Mouse (Mus musculus) megakaryocyte, embryonic 14.5 days (primary cell): ENCODE measurements at regions not wholly inside any gene's neighbourhood (a gene's known extent, or its start where the extent isn't known, plus 50 kb on each side); places are given as distances from the start of the nearest gene placed in this dataset.

Source experiments
- H3K27me3 ChIP-seq: replicated peaks from 2 replicates; pipeline ENCODE3; 2012; ENCODE audit warnings: inconsistent platforms
- H3K36me3 ChIP-seq: replicated peaks from 2 replicates; pipeline ENCODE3; 2012; ENCODE audit warnings: low read length, inconsistent platforms, mixed read lengths
- H3K4me1 ChIP-seq: 2 replicates; pipeline ENCODE4 v1.6.1; 2012; ENCODE audit warnings: inconsistent platforms
- H3K4me3 ChIP-seq: replicated peaks from 2 replicates; pipeline ENCODE3; 2012; ENCODE audit warnings: moderate library complexity, mild to moderate bottlenecking, inconsistent platforms
- H3K9me3 ChIP-seq: 2 replicates; pipeline ENCODE4 v1.6.1; 2012; ENCODE audit warnings: inconsistent platforms
- FLI1 ChIP-seq: IDR thresholded peaks from 2 replicates; pipeline ENCODE4 v1.6.1; 2012; ENCODE audit warnings: low read length, inconsistent platforms, mixed read lengths
- GATA1 ChIP-seq: IDR thresholded peaks from 3 replicates; pipeline ENCODE4 v1.6.1; 2012; ENCODE audit warnings: mixed read lengths, low read length, inconsistent platforms, borderline replicate concordance

GRCm38 (mm10) chr4:7379996-7380395, 858.8 kb downstream of the Car8 start:
- peaks cover 1% of the 10 kb centered on the region for H3K4me1 ChIP-seq
- TF ChIP-seq FLI1 (no peak), GATA1 (no peak)
- H3K36me3 ChIP-seq: no peaks in the 10 kb centered on the region
- no peaks in the 10 kb centered on the region for H3K27me3 ChIP-seq
- no peaks in the 10 kb centered on the region for H3K9me3 ChIP-seq
- no peak overlapping the region for H3K4me3 ChIP-seq

- no peaks in the 10 kb centered on the region for H3K36me3 ChIP-seq
- no peaks in the 10 kb centered on the region for H3K27me3 ChIP-seq
- peaks cover 7% of the 10 kb centered on the region; the same call in 1 of the 2 replicates for H3K4me1 ChIP-seq
- TF ChIP-seq GATA1: no peak
- no peak for TF ChIP-seq FLI1
- no peaks in the 10 kb centered on the region for H3K9me3 ChIP-seq
- no peak overlapping the region for H3K4me3 ChIP-seq
These were observed 874.4 kb downstream of the Car8 start for GRCm38 (mm10) chr4:7364238-7365040.

GRCm38 (mm10) chr4:7363508-7363907, 875.3 kb downstream of the Car8 start:
- TF ChIP-seq FLI1: no peak
- no peak for TF ChIP-seq GATA1
- Histone ChIP-seq H3K9me3 (no peaks in the 10 kb centered on the region), H3K4me3 (no peak overlapping the region), H3K36me3 (no peaks in the 10 kb centered on the region), H3K27me3 (no peaks in the 10 kb centered on the region), H3K4me1 (peaks cover 7% of the 10 kb centered on the region; the same call in 1 of the 2 replicates)

- no peak for TF ChIP-seq GATA1
- no peak for TF ChIP-seq FLI1
These were observed 882.6 kb downstream of the Car8 start for GRCm38 (mm10) chr4:7356202-7356601.

GRCm38 (mm10) chr4:7347317-7347716, 891.5 kb downstream of the Car8 start:
- H3K36me3 ChIP-seq: no peaks in the 10 kb centered on the region
- no peaks in the 10 kb centered on the region for H3K9me3 ChIP-seq
- peaks cover 20% of the 10 kb centered on the region for H3K4me1 ChIP-seq
- H3K4me3 ChIP-seq: no peak overlapping the region
- H3K27me3 ChIP-seq: no peaks in the 10 kb centered on the region
- TF ChIP-seq FLI1: no peak
- no peak for TF ChIP-seq GATA1

More at GRCm38 (mm10) chr4:7356202-7356601, 882.6 kb downstream of the Car8 start:
- no peaks in the 10 kb centered on the region for H3K27me3 ChIP-seq
- no peaks in the 10 kb centered on the region for H3K9me3 ChIP-seq
- H3K4me1 ChIP-seq: no peaks in the 10 kb centered on the region
- no peaks in the 10 kb centered on the region for H3K36me3 ChIP-seq
- H3K4me3 ChIP-seq: no peak overlapping the region

GRCm38 (mm10) chr4:7341159-7341558, 897.7 kb downstream of the Car8 start:
- Histone ChIP-seq H3K36me3 (no peaks in the 10 kb centered on the region), H3K9me3 (no peaks in the 10 kb centered on the region), H3K27me3 (no peaks in the 10 kb centered on the region), H3K4me1 (peaks cover 4% of the 10 kb centered on the region; the same call in 1 of the 2 replicates), H3K4me3 (no peak overlapping the region)
- TF ChIP-seq GATA1: no peak
- no peak for TF ChIP-seq FLI1

GRCm38 (mm10) chr4:7314261-7314660, 924.6 kb downstream of the Car8 start:
- peaks cover 12% of the 10 kb centered on the region for H3K4me1 ChIP-seq

GRCm38 (mm10) chr4:7313219-7313618, 925.6 kb downstream of the Car8 start:
- TF ChIP-seq FLI1 (no peak), GATA1 (no peak)
- Histone ChIP-seq H3K27me3 (no peaks in the 10 kb centered on the region), H3K36me3 (no peaks in the 10 kb centered on the region), H3K9me3 (no peaks in the 10 kb centered on the region), H3K4me1 (peaks cover 16% of the 10 kb centered on the region), H3K4me3 (no peak overlapping the region)

More at GRCm38 (mm10) chr4:7314261-7314660, 924.6 kb downstream of the Car8 start:
- Histone ChIP-seq H3K4me3 (peak overlapping the region; percentile 34), H3K36me3 (no peaks in the 10 kb centered on the region), H3K27me3 (no peaks in the 10 kb centered on the region), H3K9me3 (no peaks in the 10 kb centered on the region)
- no peak for TF ChIP-seq GATA1
- TF ChIP-seq FLI1: no peak

GRCm38 (mm10) chr4:7312160-7312559, 926.7 kb downstream of the Car8 start:
- peaks cover 16% of the 10 kb centered on the region for H3K4me1 ChIP-seq
- H3K27me3 ChIP-seq: no peaks in the 10 kb centered on the region
- no peak overlapping the region for H3K4me3 ChIP-seq
- H3K9me3 ChIP-seq: no peaks in the 10 kb centered on the region
- no peaks in the 10 kb centered on the region for H3K36me3 ChIP-seq
- TF ChIP-seq FLI1: no peak
- TF ChIP-seq GATA1: no peak

GRCm38 (mm10) chr4:7269047-7269446, 969.8 kb downstream of the Car8 start:
- H3K4me3 ChIP-seq: no peak overlapping the region
- H3K4me1 ChIP-seq: peaks cover 5% of the 10 kb centered on the region; the same call in 1 of the 2 replicates
- H3K9me3 ChIP-seq: no peaks in the 10 kb centered on the region
- H3K27me3 ChIP-seq: no peaks in the 10 kb centered on the region
- TF ChIP-seq FLI1 (no peak), GATA1 (no peak)
- H3K36me3 ChIP-seq: no peaks in the 10 kb centered on the region

- Histone ChIP-seq H3K9me3 (no peaks in the 10 kb centered on the region), H3K36me3 (no peaks in the 10 kb centered on the region), H3K27me3 (no peaks in the 10 kb centered on the region), H3K4me1 (peaks cover 9% of the 10 kb centered on the region), H3K4me3 (no peak overlapping the region)
- TF ChIP-seq FLI1 (no peak), GATA1 (no peak)
These were observed 982.4 kb downstream of the Car8 start for GRCm38 (mm10) chr4:7256486-7256885.
